Mouse (Mus musculus) kidney, postnatal 0 days (tissue): ENCODE results near the gene Serpinb6b. TPM values are rescaled to one million over a fixed set of nuclear protein-coding genes. Genes with fewer than 3 reads are reported as not detected.

Source experiments
- ATAC-seq: fragments of 200-750 bp; cut with Nextera tagmentation; replicated peaks from 2 replicates; pipeline ENCODE4 v1.8.0; 2017; ENCODE audit warnings: low read depth, moderate number of reproducible peaks, moderate TSS enrichment, moderate library complexity; ENCODE audit not compliant: low FRiP score
- DNase-seq: peaks from one replicate; pipeline ENCODE4 v3.0.0-alpha.2; 2016; ENCODE audit warnings: low spot score
- H3K27ac ChIP-seq: fragments of 300-500 bp; sonication (generic); 2 replicates; pipeline ENCODE4 v1.5.1; 2014; ENCODE audit warnings: mild to moderate bottlenecking
- H3K27me3 ChIP-seq: fragments of 300-500 bp; sonication (generic); 2 replicates; pipeline ENCODE4 v1.6.1; 2014; ENCODE audit warnings: low read length, mixed read lengths; ENCODE audit not compliant: insufficient read depth
- H3K36me3 ChIP-seq: fragments of 300-500 bp; sonication (generic); 2 replicates; pipeline ENCODE4 v1.6.1; 2014; ENCODE audit warnings: low read length, mixed read lengths; ENCODE audit not compliant: insufficient read depth
- H3K4me1 ChIP-seq: fragments of 300-500 bp; sonication (generic); replicated peaks from 2 replicates; pipeline ENCODE4 v1.6.1; 2014; ENCODE audit warnings: antibody characterized with exemption, low read length, mixed read lengths; ENCODE audit not compliant: insufficient read depth
- H3K4me2 ChIP-seq: fragments of 300-500 bp; sonication (generic); 2 replicates; pipeline ENCODE4 v1.6.1; 2014; ENCODE audit warnings: mild to moderate bottlenecking, low read length, moderate library complexity, mixed read lengths
- H3K4me3 ChIP-seq: fragments of 300-500 bp; sonication (generic); replicated peaks from 2 replicates; pipeline ENCODE4 v1.5.1; 2014; ENCODE audit warnings: low read depth, low read length
- H3K9ac ChIP-seq: fragments of 300-500 bp; sonication (generic); 2 replicates; pipeline ENCODE4 v1.6.1; 2014; ENCODE audit warnings: low read depth, low read length
- H3K9me3 ChIP-seq: fragments of 300-500 bp; sonication (generic); replicated peaks from 2 replicates; pipeline ENCODE4 v1.6.1; 2016; ENCODE audit warnings: low read length, inconsistent platforms, mixed read lengths
- CTCF ChIP-seq: IDR thresholded peaks from 2 replicates; pipeline ENCODE4 v1.5.1; 2016; ENCODE audit warnings: antibody characterized with exemption, low read depth, mild to moderate bottlenecking, moderate library complexity
- WGBS: fragments of 180-500 bp; shearing (Covaris S2); extraction: QIAGEN DNeasy Blood & Tissue Kit; methylation state at CpG from one replicate; pipeline ENCODE4 v1.1.7; 2014; 5-methylcytosine and 5-hydroxymethylcytosine counted together
- polyA plus RNA-seq: library from polyadenylated mRNA; unstranded; fragments of >200 nt; fragmentation: Nextera tagmentation; extraction: Ambion mirVana; gene quantifications from 2 replicates; pipeline ENCODE4 v1.2.1, GENCODE M21; 2015

Gene Serpinb6b
- polyA plus RNA-seq, 1 experiment from 2014 or later, result 14.3 TPM

DNA sequence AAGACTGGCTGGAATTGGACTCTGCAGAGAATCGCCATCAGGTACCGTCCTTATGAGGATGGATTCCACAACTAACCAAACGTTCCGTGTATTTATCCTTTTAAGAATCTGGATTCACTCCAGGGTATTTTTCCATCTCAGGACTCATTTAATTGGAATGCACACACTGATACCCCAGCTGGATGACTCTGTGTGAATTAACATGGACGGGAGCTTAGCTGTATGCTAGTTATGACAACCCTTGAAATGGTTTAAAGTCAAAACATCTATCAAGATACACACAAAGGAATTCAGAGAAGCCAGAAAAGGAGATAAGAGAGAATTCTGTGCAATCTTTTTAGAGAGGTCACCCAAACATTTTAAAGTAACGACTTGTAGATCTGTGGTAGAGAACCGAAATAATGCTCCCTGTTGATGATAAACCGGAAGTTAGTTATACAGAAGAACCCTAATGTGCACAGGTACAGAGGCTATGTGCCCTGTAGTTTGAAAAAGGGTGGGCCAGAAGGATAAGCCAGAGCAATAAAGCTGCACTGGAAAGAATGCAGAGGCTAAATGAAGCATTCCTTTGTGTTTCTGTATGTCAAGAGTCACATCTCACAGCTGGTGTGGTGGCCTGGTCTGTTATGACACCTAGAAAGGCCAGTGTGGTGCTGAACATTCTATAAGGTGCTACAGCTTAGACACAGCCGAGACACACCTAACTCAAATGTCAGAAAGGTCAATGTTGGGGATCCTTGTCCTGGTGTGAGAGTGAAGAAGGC lies 837 bp upstream of the Serpinb6b start:
- TF ChIP-seq CTCF, result no peak
- Histone ChIP-seq H3K9ac (no peak overlapping the region), H3K27me3 (no peaks in the 10 kb centered on the region), H3K36me3 (no peaks in the 10 kb centered on the region), H3K4me3 (no peak overlapping the region), H3K4me2 (no peak overlapping the region), H3K27ac (peak overlapping the region; percentile 62), H3K4me1 (0 out of 2 replicates have a peak, but pooled peaks cover 3% of the 10 kb centered on the region), H3K9me3 (no peaks in the 10 kb centered on the region)
- 65% methylated on average over 9 of the region's 9 CpGs for WGBS
- DNase-seq (peak; percentile 57), ATAC-seq (no peak)

- TF ChIP-seq CTCF, result no peak
- Histone ChIP-seq H3K4me2 (peak overlapping the region; percentile 64), H3K9me3 (no peaks in the 10 kb centered on the region), H3K36me3 (no peaks in the 10 kb centered on the region), H3K4me1 (0 out of 2 replicates have a peak, but pooled peaks cover 3% of the 10 kb centered on the region), H3K27ac (no peak overlapping the region), H3K27me3 (no peaks in the 10 kb centered on the region), H3K4me3 (no peak overlapping the region), H3K9ac (no peak overlapping the region)
- ATAC-seq (no peak), DNase-seq (no peak)
- 58% methylated on average over 5 of the region's 5 CpGs for WGBS
Measured at GRCm38 (mm10) chr13:32966116-32966515, 1.1 kb downstream of the Serpinb6b start.

- Histone ChIP-seq H3K36me3 (no peaks in the 10 kb centered on the region), H3K27ac (no peak overlapping the region), H3K9me3 (no peaks in the 10 kb centered on the region), H3K9ac (no peak overlapping the region), H3K4me3 (no peak overlapping the region), H3K4me2 (no peak overlapping the region), H3K27me3 (no peaks in the 10 kb centered on the region), H3K4me1 (0 out of 2 replicates have a peak, but pooled peaks cover 3% of the 10 kb centered on the region)
- no peak for TF ChIP-seq CTCF
- ATAC-seq (no peak), DNase-seq (no peak)
Measured at GRCm38 (mm10) chr13:32967233-32967632, 2.2 kb downstream of the Serpinb6b start.

DNA sequence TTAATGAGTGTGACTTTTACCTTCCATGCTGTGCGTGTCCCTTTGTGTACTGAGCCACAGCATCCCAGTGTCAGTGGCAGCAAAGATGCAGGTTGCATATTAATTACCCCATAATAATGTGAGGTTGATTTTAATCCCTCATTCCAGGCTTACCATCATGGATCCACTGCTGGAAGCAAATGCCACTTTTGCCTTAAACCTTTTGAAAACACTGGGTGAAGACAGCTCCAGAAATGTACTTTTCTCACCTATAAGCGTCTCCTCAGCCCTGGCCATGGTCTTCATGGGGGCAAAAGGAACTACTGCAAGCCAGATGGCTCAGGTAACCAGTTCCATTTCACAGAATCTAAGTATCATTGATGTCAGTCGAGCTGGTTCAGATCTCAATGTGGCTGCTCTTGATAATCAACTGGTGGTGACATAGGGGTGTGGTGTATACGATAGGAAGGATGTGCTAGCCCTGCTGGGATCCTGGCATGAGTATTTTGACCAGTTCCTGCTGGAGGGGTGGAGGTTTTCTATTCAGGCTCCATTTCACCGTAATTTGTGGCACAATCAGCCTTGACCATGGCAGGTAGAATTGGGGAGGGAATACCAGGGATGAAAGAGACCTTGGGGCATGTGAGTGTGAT lies 3.5 kb downstream of the Serpinb6b start:
- 0 out of 2 replicates have a peak, but pooled peaks cover 3% of the 10 kb centered on the region for H3K4me1 ChIP-seq
- no peak for TF ChIP-seq CTCF
- ATAC-seq, result no peak

GRCm38 (mm10) chr13:32968996-32969640 lies 4.1 kb downstream of the Serpinb6b start:
- Histone ChIP-seq H3K4me3 (no peak overlapping the region), H3K36me3 (no peaks in the 10 kb centered on the region), H3K4me1 (0 out of 2 replicates have a peak, but pooled peaks cover 3% of the 10 kb centered on the region), H3K9ac (no peak overlapping the region), H3K27me3 (no peaks in the 10 kb centered on the region), H3K4me2 (no peak overlapping the region), H3K27ac (no peak overlapping the region), H3K9me3 (no peaks in the 10 kb centered on the region)
- no peak for TF ChIP-seq CTCF
- WGBS, result 78% methylated on average over 4 of the region's 4 CpGs
- ATAC-seq (no peak), DNase-seq (no peak)

More for the DNA sequence above, 3.5 kb downstream of the Serpinb6b start:
- WGBS, result 84% methylated on average over 5 of the region's 5 CpGs
- Histone ChIP-seq H3K4me2 (no peak overlapping the region), H3K27me3 (no peaks in the 10 kb centered on the region), H3K9me3 (no peaks in the 10 kb centered on the region), H3K36me3 (no peaks in the 10 kb centered on the region), H3K9ac (no peak overlapping the region), H3K27ac (no peak overlapping the region), H3K4me3 (no peak overlapping the region)
- no peak for DNase-seq

GRCm38 (mm10) chr13:32969641-32970040 lies 4.6 kb downstream of the Serpinb6b start:
- 97% methylated on average over 1 of the region's 1 CpGs for WGBS
- 0 out of 2 replicates have a peak, but pooled peaks cover 3% of the 10 kb centered on the region for H3K4me1 ChIP-seq
- H3K9ac ChIP-seq, result no peak overlapping the region
- TF ChIP-seq CTCF, result no peak
- no peaks in the 10 kb centered on the region for H3K9me3 ChIP-seq
- no peak overlapping the region for H3K4me3 ChIP-seq
- ATAC-seq (no peak), DNase-seq (no peak)
- H3K36me3 ChIP-seq, result no peaks in the 10 kb centered on the region
- no peaks in the 10 kb centered on the region for H3K27me3 ChIP-seq
- no peak overlapping the region for H3K27ac ChIP-seq
- no peak overlapping the region for H3K4me2 ChIP-seq
